Mouse (Mus musculus): ENCODE measurements around the gene Wdr25.

DNA sequence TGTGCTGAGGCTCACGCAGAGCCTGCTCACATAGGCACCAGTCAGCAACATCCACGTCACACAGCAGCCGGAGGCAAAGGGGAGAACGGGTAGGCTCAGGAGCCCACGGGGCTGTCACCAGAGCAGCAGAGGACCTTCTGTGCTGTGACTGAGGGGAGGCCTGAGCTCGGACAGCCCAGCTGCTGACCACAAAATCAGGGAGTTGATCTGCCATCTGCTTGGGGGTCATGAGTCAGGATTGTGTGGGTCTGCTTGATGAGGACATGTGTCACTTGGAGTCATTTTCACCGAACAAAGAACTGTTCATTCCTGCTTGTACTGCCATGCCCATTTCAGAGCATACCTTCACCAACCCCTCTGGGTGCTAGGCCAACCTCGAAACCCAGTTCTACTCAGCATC is 37.2 kb upstream of the Wdr25 start:
- TF ChIP-seq CTCF (IDR thresholded peaks at IDR 0.05; ENCODE audit: low read depth, low read length) (no peak), POLR2A (IDR thresholded peaks at IDR 0.05; ENCODE audit: borderline replicate concordance, low read depth, low read length) (no peak)

All from bone marrow macrophage, adult 2 months (primary cell).